Mouse (Mus musculus) testis, adult 2 months (tissue): ENCODE measurements at regions not wholly inside any gene's neighbourhood (a gene's known extent, or its start where the extent isn't known, plus 50 kb on each side); places are given as distances from the start of the nearest gene placed in this dataset.

ENCODE experiments used
- CTCF ChIP-seq: fragments of 200-500 bp; IDR thresholded peaks from 2 replicates; pipeline ENCODE4 v1.5.1; 2012; ENCODE audit warnings: low read depth, mild to moderate bottlenecking, inconsistent platforms, low read length, moderate library complexity; ENCODE audit not compliant: control insufficient read depth, insufficient read depth, insufficient replicate concordance
- POLR2A ChIP-seq: fragments of 200-500 bp; IDR thresholded peaks from 2 replicates; pipeline ENCODE4 v1.6.1; 2012; ENCODE audit warnings: low read depth, mild to moderate bottlenecking, inconsistent platforms, low read length, moderate library complexity; ENCODE audit not compliant: control insufficient read depth

- TF ChIP-seq POLR2A (no peak), CTCF (no peak)
These were observed 71.2 kb upstream of the Caprin1 start for GRCm38 (mm10) chr2:103868655-103869054.
